Mouse (Mus musculus) embryonic fibroblast, embryonic 13.5 days (primary cell): ENCODE results near the gene Pcx.

Experiments used
- CTCF ChIP-seq: IDR thresholded peaks from 2 replicates; pipeline ENCODE4 v1.5.1; 2011; ENCODE audit warnings: mild to moderate bottlenecking, control low read depth, low read length, moderate library complexity, borderline replicate concordance; ENCODE audit not compliant: insufficient read depth
- POLR2A ChIP-seq: IDR thresholded peaks from 2 replicates; pipeline ENCODE4 v1.6.1; 2011; ENCODE audit warnings: low read depth, mild to moderate bottlenecking, control low read depth, low read length, moderate library complexity

DNA sequence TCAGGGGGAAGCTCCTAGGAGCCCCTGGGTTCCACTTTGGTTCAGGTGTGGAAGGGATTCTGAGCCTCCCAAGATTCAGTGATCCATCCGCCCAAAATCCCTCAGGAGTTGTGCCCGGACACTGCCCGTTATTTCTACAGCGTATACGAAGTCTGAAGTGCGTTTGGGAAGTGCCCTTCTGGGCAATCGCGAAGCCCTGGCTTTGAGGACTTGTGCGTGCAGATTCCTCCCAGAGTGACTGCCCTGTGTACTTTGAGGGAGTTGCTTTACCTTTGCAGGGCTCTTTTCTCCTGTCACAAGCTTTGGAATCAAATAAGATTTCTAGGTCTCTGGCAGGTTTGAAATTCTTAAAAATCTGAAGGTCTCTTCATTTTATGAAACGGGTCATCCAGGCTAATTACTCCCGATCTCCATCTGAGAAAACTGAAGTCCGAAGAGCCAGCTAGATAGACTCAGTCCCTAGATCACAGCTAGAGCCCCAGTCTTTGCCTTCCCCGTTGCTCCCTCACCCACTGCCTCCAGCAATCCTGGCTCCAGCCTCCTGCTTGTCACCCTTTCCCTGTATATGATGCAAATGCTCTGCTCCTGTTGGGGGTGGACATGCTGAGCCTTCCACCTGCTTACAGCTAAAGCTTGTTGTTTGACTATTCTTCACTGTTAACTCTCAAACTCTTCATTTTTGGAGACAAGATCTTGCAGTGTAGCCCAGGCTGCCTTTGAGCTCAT, 1.0 kb downstream of the Pcx start:
- TF ChIP-seq CTCF: no peak
- TF ChIP-seq POLR2A: no peak
